Mouse (Mus musculus): Measurements from ENCODE around the gene Dnajc15.

The Dnajc15 gene

GRCm38 (mm10) chr14:77792998-77793397 is 81.9 kb downstream of the Dnajc15 start:
- no peak for DNase-seq

DNA sequence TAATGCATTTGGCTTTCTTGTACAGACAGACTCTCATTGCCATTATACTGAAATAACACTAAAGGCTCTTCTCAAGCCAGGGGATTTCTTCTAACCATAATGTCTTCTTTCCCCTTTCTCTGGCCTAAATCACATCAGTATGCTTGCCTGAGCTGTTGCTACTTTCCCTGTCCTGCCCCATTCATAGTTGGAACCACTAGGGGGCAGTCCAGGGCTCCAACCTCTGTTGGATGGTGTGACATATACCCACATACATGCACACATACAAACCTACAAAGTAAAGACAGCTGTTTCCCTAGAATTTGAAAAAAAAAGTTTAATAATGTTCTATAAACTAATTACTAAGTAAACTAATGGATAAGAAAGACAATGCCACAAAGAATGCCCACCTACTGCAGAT is 91.7 kb downstream of the Dnajc15 start:
- DNase-seq = peak in 1 of 2 experiments; percentile 5

DNA sequence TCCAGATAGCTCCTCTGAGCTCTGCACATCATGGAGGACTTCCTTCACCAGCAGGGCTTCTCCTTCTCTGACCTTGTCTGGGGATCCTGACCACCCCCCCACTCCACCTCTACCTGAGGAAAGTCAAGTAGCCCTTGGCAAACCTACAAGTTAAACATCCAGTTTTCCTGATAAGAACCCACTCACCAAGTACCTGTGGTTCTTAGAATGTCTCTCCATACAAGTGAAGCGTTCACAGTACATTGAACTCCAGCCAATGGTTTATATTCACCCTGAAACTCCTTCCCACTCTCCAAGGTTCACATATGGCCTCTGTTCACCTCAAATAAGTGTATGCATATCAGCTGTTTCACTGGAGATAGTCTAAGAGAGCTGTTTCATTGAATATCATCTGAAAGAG is 97.6 kb downstream of the Dnajc15 start:
- no peak for DNase-seq

- no peak for DNase-seq
Observed at GRCm38 (mm10) chr14:77776005-77776531, 98.9 kb downstream of the Dnajc15 start.

- DNase-seq = no peak
Observed at GRCm38 (mm10) chr14:77773331-77773730, 101.6 kb downstream of the Dnajc15 start.

DNA sequence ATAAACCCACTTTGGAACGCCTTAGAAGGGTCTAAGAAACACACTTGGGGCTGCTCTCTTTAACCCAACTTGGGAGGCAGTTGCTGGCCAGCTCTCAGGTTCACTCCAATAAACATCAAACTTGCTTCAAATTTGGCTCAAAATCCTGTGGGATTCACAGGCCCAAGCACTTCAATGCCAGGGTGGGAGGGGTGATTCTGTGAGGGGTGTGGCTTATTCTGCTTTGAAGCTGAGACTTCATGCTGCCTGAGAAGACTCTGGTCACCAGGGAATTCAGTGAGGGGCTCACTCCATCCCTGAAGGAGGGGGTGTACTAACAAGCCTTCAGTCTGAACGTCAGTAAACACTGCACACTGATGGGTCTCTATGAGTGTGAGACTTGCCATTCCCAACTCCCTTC is 103.3 kb downstream of the Dnajc15 start:
- no peak for DNase-seq

Data from kidney, adult 8-10 months (tissue).